Mouse (Mus musculus): ENCODE data around the gene Cdh20.
A peak's percentile ranks its signal among the peaks of the same experiment; 100 is the strongest.

Gene Cdh20

DNA sequence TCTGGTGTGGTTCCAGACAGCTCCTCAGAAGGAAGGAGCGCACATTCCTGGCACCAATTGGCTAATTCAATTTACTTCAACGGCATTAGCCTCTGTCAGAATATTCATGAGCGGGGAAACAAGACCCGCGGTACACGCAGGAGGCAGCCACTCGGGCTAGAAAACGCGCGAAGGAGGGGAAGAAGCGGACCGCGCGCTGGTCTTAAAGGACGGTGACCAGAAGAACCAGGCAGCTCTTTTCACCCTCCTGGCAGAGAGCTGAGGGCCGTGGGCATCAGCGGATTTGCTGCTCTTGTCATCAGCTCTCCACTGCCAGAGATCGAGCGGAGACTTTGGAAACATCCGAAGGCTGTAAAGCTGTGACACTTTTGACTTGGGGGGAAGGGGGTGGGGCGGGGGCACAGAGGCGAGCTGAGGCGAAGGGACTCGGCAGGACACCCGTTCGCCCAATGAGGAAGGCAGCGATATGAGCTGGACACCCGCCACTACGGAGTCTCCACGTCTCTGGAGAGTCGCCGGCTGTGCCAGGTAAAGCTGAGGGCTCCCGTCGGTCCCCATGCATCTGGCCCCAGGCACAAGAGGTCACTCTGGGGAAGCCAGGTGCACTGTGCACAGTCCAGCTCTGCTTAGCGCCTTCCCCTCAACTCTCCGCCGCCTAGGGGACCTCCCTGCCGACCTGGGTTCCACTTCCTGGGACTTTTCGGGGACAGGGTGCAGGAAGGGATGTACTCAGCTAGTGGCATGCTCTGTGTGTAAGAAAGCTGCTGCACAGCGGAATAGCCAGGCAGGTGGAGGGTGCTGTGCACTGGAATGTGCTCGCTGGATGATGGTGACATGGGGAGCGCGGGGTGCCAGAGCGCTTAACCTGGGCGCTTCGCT lies at the start of gene Cdh20:
Gene Cdh20, plus strand, starts transcription at position 159 of the 879 bp plus-strand sequence.
- DNase-seq (ENCODE audit: low read depth, low spot score) = peak; percentile 47

DNA sequence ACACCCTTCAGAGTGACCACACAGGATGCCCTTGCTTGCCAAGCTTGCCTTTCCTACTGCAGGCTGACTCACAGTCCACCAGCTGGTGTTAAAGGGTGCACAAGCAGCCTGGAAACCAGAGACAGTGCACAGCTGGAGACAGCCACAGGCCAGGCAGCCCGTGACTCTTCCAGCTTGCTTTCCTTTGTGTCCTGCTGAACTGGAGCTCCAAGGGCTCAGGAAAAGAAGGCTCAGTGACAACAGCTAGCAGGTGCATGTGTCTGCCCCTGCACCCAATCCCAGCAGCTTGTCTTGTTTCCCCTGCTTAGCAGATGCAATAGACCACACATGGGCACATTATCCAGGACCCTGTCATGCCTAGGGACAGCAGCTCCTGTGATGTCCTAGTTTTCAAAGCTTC lies 21.5 kb upstream of the Cdh20 start:
- no peak for DNase-seq (ENCODE audit: low read depth, low spot score)

DNA sequence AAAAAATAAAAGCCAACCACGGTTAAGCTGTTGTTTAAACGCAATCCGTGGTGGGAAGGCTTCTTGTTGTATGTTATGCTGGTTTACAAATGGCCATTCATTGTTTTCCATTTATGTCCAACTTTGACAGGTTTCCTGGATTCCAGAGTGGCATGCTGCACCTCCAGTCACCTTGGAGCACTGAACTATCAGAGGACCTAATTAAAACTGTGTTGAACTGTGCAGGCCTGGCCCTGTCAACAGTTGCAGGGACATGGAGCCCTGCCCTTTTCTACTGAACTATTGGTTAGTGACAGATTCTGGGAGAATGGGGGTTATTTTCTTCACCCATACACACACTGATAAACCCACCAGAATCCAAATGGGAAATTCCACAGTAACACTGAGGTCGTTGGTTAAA lies 20.9 kb upstream of the Cdh20 start:
- DNase-seq (ENCODE audit: low read depth, low spot score) = no peak

DNA sequence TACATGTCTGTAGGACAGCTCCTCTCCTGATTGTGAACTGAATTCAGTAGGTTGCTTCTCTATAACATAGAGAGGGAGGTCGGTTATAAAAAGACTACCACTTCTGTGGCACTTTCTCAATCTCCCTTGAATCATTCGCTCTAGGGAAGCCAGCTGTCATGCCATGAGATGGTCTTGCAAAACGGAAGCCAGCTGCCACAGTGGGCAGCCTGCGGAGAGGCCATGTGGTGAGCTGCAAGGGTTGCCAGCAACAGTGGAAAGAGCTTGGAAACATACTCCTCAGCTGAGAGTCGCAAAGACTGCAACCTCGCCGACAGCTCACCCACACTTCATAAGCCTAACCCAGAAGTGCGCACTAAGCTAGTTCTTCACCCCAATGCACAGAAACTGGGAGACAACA lies 13.8 kb upstream of the Cdh20 start:
- DNase-seq (ENCODE audit: low read depth, low spot score) = no peak

DNA sequence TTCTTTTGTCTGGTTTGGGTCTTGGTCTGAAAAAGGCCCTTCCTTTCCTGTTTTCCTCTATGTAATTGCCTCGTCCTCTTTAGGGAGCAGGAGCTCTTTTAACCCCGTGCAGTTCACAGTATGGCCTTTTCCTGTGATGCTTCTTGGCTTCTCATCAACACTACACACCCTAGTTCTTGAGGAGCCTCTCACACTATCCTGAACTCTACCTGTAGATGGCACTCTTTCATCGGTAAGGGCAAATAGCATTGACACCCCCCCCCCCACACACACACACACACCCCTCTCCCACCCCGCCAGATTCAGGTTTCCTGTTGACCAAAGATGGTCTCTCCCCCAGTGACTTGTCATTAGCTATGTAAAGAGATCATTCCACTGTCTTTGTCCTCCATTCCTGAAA lies 12.4 kb upstream of the Cdh20 start:
- DNase-seq (ENCODE audit: low read depth, low spot score) = peak; percentile 27

DNA sequence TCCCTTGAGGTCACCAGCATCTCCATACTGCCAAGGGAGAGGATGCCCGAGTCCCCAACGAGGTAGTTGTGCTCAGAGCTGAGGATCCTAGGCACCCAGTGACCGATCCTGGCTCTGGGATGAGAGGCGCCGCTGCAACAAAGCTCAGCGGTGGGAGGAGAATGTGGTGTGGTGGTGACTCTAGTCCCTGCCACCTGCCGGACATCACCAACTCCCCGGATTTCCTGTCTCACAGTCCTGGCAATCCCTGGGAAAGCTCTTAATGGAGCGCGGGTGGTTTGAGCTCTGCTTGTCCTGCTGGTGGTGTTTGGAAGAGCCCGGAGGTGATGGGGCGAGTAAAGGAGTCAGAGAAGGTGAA lies 900 bp downstream of the Cdh20 start:
- peak; percentile 27 for DNase-seq (ENCODE audit: low read depth, low spot score)

DNA sequence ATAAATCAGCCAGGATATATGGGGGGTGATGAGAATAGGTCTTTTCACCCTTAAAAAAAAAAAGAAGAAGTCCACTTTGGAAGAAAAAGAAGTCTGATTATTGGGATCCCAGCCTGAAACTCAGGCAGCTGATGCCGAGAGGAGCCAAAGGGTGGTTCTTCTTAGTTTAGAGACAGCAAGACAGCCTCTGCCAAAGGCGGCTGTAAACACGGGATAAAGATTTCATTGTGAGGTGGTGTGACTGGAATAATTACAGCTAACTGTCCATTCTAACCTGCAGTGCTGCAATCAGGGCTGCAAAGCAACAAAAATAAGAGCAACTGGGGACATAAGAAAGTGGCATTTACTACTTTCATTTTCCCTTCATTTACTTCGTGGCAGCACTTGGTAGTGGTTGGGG lies 3.6 kb downstream of the Cdh20 start:
- no peak for DNase-seq (ENCODE audit: low read depth, low spot score)

DNA sequence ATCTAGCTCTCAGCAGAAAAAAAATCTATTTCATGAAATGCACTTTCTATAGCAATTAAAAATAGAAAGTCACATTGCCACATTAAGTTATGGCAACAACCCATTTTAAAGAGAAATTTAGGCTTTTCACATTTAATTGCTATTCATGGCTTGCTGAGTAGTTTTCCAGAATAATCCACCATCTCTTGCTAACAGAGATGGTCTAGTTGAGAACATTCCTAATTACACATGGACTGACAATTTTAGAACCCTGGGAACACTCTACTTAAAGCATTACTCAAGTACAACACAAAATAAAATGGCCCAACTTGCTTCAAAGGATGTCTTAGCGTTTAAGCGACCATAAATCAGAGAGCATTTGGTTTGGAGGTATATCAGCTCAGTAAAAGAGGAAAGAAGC lies 4.9 kb downstream of the Cdh20 start:
- DNase-seq (ENCODE audit: low read depth, low spot score) = no peak

DNA sequence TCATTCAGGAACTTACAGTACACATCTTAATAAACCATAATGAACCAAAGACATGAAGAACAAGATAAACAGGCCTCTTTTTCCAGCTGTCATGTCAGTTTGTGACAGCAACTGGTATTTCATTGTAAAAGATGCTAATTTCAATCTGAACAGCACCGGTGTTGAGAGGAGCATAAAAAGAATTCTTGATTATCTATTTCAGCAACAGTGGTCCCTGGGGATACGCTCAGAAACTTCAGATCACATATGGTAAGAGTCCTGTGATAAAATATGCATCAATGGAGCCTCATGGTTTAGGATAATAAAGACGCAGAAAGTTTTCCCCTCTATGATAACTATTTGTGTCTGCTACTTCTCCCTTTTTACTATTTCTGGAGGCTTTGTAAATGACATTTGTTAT lies 25.2 kb downstream of the Cdh20 start:
- no peak for DNase-seq (ENCODE audit: low read depth, low spot score)

DNA sequence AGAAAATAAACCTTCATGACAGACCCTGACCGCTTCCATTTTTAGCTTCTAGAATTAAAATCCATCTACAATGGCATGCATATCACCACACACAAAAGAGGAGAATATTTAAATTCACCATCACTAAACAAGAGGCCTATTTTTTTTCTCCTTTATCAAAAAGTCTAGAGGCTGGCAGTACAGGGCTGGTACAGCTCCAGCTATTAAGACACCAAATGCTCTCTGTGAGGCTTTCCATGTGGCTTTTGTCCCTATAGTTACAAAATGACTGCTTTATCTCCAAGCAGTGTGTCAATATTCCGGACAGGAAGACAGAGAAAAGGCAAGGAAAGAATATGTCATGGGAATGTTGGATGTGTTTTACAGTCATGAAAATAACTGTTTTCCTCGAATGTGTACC lies 27.8 kb downstream of the Cdh20 start:
- DNase-seq (ENCODE audit: low read depth, low spot score) = no peak

DNA sequence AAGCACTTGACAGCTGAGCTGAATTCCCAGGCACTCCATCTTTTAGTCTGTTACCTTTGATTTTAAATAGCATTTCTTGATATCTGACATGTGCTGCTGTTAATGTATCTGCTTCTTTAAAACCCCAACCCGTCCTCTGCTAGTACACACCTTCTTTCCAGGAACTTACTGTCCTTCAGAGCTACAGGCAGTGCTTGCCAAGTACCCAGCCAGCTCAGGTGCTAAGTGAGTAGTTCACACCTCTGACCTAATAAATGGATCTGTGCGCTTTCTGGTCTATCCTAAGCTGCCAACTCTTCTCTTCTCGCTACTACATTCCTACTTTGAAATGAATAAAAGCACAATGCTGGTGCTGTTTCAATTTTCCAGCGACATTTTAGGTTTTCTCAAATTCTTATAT lies 28.8 kb downstream of the Cdh20 start:
- DNase-seq (ENCODE audit: low read depth, low spot score) = no peak

DNA sequence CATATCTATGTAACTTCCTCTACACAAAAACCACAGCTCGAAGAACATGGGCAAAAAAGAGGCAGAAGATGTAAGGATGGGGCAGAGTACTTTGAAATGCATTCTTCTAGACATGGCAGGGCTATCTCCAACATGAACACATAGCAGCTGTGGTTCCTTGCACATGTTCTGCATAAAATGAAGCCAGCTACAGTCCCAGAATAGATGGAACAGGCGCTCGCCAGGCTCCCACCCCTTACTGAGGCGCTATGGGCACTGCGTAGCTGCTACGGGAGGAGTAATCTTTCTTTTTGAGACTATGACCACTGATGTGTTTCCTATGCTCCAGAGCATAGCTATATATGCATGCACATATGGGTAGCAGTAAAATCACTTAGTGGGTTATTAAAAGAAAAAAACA lies 36.4 kb downstream of the Cdh20 start:
- DNase-seq (ENCODE audit: low read depth, low spot score) = no peak

DNA sequence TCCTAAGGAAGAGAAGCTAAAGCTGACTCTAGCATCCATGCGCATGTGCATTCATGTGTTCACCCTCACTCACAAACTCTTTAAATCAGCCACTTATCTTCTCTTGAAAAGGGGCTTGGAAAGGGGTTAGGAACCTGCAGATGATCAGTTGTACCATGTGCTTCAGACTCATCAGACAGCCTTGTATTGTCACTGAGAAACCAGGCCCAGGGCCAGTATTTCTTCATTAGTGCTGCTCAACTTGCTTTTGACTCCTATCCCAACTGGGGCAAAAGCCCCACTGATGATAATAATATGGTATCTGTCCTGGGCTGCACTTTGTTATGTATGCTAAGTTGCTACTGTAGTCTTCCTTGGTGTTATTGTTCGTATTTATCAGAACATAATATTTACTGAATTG lies 38.9 kb downstream of the Cdh20 start:
- DNase-seq (ENCODE audit: low read depth, low spot score) = no peak

DNA sequence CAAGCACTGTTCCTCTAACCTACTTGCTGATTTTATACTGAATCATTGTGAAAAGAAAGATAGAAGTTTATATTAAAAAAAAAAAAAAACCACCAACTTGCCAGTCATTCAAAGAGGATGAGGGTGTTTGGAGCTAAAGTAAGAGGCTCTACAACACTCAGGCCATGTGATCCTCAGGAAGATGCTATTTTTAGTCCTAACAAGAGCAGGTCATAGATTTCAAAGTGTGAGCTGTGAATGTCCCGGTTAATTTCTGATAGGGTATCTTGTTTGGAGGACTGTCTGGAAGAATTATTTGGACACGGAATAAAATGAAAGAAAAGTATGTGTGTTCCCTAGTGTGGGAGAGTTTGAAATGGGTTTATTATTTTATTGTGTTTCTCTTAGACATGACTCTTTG lies 49.2 kb downstream of the Cdh20 start:
- DNase-seq (ENCODE audit: low read depth, low spot score) = no peak

DNA sequence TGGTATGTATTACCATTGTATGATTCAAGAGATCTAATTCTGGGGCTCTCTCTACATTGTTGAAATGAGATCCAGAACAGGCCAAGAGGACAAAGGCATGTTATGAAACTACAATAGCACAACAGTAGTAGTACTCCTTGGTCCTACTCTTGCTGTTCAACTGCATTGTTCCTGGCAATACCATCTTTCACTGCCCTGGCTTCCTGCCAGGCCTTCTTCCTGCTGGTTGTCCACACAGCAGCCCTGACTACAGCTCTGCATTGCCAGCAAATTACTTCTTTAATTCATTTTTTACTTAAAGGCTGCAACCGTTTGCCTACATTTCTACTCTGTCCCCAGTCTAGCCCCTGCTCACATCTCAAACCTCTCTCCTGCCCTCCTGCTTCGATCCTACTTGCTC lies 59.8 kb downstream of the Cdh20 start:
- DNase-seq (ENCODE audit: low read depth, low spot score) = no peak

DNA sequence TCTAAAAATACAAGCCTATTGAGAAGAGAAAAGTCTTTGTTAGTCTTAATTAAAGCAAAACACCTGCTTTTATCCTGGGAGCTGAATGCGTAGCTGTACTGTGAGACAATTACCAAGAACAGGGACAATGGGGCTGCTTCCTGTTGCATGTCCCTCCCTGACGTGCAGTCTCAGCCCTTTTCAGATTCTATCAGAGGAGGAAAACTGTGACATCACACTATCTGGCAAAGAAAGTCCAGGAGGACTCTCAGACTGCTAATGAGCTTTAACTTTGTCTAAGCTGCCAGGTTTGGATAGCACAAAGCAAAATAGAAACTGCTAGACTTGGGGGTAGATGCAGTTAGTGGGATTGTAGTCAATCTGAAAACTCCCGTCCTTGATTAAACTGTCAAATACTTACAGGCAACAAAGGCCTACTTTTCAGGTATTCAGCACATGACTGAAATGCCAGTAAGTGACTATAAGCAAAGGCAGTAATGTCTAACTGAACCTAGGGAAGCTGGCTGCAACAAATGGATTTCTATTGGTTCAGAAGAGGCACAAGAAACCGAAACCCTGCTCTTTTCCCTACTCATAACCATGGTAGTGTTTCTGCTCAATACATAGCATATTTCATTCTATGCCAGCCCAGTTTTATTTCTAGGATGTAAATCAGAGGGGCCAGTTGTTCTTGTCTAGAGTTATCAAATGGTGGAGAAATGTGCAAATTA lies 70.0 kb downstream of the Cdh20 start:
- DNase-seq (ENCODE audit: low read depth, low spot score) = peak; percentile 39

DNA sequence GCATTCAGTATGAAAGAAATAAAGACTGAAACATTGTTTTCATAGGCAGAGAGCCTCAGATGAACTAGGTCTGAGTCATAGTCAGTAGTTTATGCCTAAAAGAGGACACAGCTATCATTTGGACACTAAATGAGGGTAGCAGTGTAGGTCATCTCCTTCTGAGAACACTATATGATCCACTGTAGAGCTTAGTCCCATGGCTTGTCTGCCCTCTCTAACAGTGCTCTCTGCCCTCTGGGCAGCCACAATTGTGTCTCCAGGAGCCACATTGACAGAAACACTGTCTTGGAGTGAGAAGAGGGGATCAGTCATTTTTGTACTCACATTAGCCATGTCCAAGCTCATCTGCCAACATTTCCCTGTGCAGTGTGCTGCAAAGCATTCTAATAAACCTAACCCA lies 70.7 kb downstream of the Cdh20 start:
- no peak for DNase-seq (ENCODE audit: low read depth, low spot score)

DNA sequence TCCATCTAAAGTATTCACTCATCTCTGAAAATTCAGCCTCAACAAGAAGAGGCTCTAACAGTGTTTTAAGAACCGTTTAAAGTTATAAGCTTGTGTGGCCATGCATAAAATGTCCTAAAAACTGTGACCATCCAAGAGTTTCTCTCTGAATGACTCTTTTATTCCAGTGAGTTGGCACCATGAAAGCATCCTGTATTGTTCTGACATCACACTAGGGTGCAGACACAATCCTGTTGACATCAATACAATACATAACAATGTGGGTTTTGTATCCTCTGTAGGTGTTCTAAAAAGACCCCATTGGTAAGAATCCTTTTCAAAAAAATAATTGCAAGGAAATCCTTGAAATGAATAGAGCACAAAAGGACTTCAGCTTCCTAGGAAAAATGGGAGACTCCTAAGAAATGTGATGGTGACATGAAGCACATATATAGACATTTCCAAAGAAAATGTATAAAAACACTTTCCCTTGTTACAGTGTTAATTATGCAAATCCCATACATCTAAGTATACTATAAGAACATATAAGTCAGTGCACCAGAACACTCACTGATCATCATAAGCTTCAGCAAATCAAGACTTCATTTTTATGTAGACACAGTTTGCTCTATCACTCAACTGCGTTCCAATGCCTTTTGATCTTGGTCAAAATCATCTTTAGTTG lies 80.1 kb downstream of the Cdh20 start:
- no peak for DNase-seq (ENCODE audit: low read depth, low spot score)

DNA sequence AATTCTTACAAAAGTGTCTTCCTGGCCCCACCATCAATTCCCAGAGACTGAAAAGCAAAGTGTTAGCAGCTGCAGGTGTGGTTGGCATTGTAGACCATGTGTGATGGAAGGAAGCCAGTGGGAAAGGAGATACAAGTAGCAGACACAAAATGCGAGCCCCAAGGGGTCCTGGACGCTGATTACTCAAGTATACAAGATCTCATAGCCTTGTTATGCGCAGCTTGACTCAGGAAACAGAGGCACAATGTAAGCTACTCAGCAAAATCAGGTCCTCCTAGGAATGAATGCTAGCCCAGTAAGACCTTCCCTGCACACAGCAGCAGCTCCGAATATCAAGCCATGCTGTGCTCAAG lies 80.6 kb downstream of the Cdh20 start:
- DNase-seq (ENCODE audit: low read depth, low spot score) = no peak

DNA sequence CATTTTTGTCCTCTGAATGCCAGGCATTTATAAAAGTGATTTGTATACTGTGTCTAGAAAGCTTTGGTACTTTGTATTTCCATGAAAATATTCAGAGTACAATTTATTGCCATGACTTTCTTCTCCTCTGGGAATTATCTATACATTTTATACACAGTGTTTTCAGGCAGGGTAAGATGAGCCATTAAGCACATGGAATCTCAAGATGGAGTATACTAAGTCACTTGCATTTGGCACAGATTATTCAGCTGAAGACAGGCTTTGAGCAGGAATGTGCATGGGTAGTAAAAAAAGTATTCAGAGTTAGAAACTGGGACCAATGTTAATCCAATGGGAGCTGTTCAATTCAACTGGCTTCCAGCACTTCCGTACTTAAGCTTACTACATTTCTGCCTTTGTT lies 109.1 kb downstream of the Cdh20 start:
- no peak for DNase-seq (ENCODE audit: low read depth, low spot score)

DNA sequence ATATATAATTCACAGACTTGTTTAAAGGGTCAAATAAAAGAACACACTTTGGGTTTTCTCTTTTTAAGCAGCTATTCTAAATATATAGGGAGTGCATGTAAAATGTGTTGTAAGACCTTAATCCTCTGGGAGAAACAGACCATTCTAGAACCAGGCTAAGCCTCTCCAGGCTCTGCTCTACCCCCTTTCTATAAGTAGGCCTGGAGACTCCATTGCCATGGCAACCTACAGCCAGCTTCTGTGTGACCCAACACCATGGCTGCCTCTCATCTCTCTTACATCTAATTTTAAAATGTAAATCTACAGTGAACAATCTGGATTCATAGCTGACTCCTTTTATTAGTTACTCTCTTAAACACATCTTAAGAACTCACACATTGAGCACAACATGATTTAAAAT lies 133.5 kb downstream of the Cdh20 start:
- no peak for DNase-seq (ENCODE audit: low read depth, low spot score)

DNA sequence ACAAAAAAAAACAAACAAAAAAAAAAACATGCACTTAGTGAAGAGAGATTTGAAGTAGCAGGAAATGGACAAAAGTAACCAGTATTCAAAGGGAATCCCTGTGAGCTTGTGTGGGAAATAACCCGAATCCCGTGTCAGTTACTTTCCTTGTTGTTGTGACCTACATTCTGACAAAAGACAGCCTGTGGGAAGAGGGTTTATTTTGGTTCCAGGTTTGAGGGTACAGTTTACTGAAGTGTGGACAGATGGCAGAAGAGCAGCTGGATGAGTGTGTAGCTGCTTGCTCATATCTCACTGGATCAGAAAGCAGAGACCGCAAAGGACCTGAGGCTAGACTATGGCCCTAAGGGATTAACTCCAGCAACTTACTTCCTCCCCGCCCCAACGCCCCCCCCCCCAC lies 135.1 kb downstream of the Cdh20 start:
- no peak for DNase-seq (ENCODE audit: low read depth, low spot score)

DNA sequence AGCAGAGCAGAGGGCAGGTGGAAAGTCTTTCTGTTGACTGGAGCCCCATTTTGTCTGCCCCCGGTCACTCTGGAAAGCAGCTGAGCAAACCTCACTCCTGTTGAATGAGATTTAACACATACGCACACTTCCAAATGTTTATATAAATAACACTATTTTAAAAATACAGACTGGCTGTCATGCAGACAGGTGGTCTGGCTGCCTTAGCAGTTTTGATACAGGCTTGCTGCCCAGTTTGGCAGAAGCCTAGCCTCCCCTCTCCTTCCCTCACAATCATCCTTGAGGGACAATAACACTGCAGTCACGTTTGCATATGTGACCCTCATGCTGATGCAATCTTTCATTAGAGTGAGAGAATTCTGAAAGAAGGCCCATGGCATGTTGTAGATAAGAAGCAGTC lies 144.1 kb downstream of the Cdh20 start:
- DNase-seq (ENCODE audit: low read depth, low spot score) = no peak

All from ES-CJ7 (cell line).